Comparison of ENCODE assay signal across 10 mouse cellular contexts in genomic region chr12:71970791-71971654, GRCm38 (mm10).
DNase-seq lines count a peak whose midpoint lies in the region; ATAC-seq and TF ChIP-seq lines count a peak whose summit lies in the region.
"Had no signal": no experiment of that assay in that cellular context is flagged by ENCODE, and none has a peak within 500 bp of the region (broad histone marks: within the 10 kb centered on the region; RNA-seq: fewer than 3 reads in every experiment).

No protein-coding gene starts in this region.

- H3K9me3 ChIP-seq in lung, embryonic 14.5 days (ENCODE audit: low read depth, low read length), result no peaks in the 10 kb centered on the region
- no peaks in the 10 kb centered on the region for H3K9me3 ChIP-seq in heart, postnatal 0 days (replicated peaks; ENCODE audit: control insufficient read depth, low read length)
- no peaks in the 10 kb centered on the region for H3K9me3 ChIP-seq in stomach, embryonic 14.5 days (ENCODE audit: control insufficient read depth, low read depth, low read length)
- H3K9me3 ChIP-seq: G1E had no signal

- TF ChIP-seq CTCF in gastrocnemius, adult 2 months (IDR thresholded peaks at IDR 0.05), result no peak
- TF ChIP-seq CTCF in lung, embryonic 14.5 days (IDR thresholded peaks at IDR 0.05; ENCODE audit: low read depth), result no peak
- TF ChIP-seq CTCF in heart, postnatal 0 days (IDR thresholded peaks at IDR 0.05; ENCODE audit: low read depth), result no peak

- H3K4me1 ChIP-seq in lung, embryonic 14.5 days (ENCODE audit: insufficient read depth), result peaks cover 30% of the 10 kb centered on the region
- peaks cover 53% of the 10 kb centered on the region for H3K4me1 ChIP-seq in heart, postnatal 0 days (ENCODE audit: control insufficient read depth, insufficient read depth)
- peaks cover 29% of the 10 kb centered on the region for H3K4me1 ChIP-seq in stomach, embryonic 14.5 days (ENCODE audit: control insufficient read depth, insufficient read depth, low read length)

- peaks cover 24% of the 10 kb centered on the region for H3K36me3 ChIP-seq in lung, embryonic 14.5 days (ENCODE audit: insufficient read depth)
- peaks cover 45% of the 10 kb centered on the region for H3K36me3 ChIP-seq in heart, postnatal 0 days (replicated peaks; ENCODE audit: control insufficient read depth, insufficient read depth, low read length)
- H3K36me3 ChIP-seq in stomach, embryonic 14.5 days (ENCODE audit: control insufficient read depth, insufficient read depth, low read length), result peaks cover 5% of the 10 kb centered on the region; the same call in 1 of the 2 replicates

- H3K27me3 ChIP-seq in lung, embryonic 14.5 days (ENCODE audit: insufficient read depth, low read length), result no peaks in the 10 kb centered on the region
- H3K27me3 ChIP-seq in heart, postnatal 0 days (ENCODE audit: control insufficient read depth, insufficient read depth, low read length), result no peaks in the 10 kb centered on the region
- no peaks in the 10 kb centered on the region for H3K27me3 ChIP-seq in stomach, embryonic 14.5 days (ENCODE audit: control insufficient read depth, insufficient read depth, low read length)

- H3K9ac ChIP-seq in lung, embryonic 14.5 days, result no peak overlapping the region
- no peak overlapping the region for H3K9ac ChIP-seq in heart, postnatal 0 days (replicated peaks; ENCODE audit: low read depth, low read length)
- no peak overlapping the region for H3K9ac ChIP-seq in stomach, embryonic 14.5 days (replicated peaks; ENCODE audit: low read depth, low read length)

- ATAC-seq in lung, embryonic 14.5 days (ENCODE audit: insufficient read depth), result no peak
- ATAC-seq in heart, postnatal 0 days (ENCODE audit: insufficient read depth, low read depth), result no peak
- no peak for ATAC-seq in stomach, embryonic 14.5 days (ENCODE audit: insufficient number of reproducible peaks, insufficient read depth, low FRiP score, low read depth)
- ATAC-seq: forebrain, embryonic 16.5 days had no signal

- no peak overlapping the region for H3K4me3 ChIP-seq in gastrocnemius, adult 2 months
- H3K4me3 ChIP-seq in lung, embryonic 14.5 days (ENCODE audit: low read depth, low read length), result no peak overlapping the region
- no peak overlapping the region for H3K4me3 ChIP-seq in heart, postnatal 0 days (ENCODE audit: low read depth, low read length)
- no peak overlapping the region for H3K4me3 ChIP-seq in stomach, embryonic 14.5 days (ENCODE audit: low read depth, low read length)

- no peak for DNase-seq in gastrocnemius, adult 2 months
- no peak for DNase-seq in gastrocnemius, adult 8-10 months (ENCODE audit: low spot score in 2 of 2)
- peak; percentile 65 for DNase-seq in lung, embryonic 14.5 days
- no peak for DNase-seq in lung, postnatal 14 days
- DNase-seq in heart, postnatal 0 days (ENCODE audit: low spot score), result no peak
- no peak for DNase-seq in frontal cortex, postnatal 10 days (ENCODE audit: low spot score in 2 of 2)
- DNase-seq in urinary bladder, postnatal 10 days (ENCODE audit: low spot score), result no peak

- no peak for TF ChIP-seq EP300 in heart, postnatal 0 days (IDR thresholded peaks at IDR 0.05; ENCODE audit: low read depth)

- no peak overlapping the region for H3K4me2 ChIP-seq in lung, embryonic 14.5 days
- no peak overlapping the region for H3K4me2 ChIP-seq in heart, postnatal 0 days (ENCODE audit: low read depth, low read length)
- no peak overlapping the region for H3K4me2 ChIP-seq in stomach, embryonic 14.5 days (replicated peaks; ENCODE audit: low read depth, low read length)

- intact Hi-C loops in gastrocnemius, adult 2 months (cut with DNase I), result no loop called here

- 47% methylated on average over 9 of the region's 9 CpGs for WGBS in lung, embryonic 14.5 days
- WGBS in heart, postnatal 0 days, result 26% methylated on average over 9 of the region's 9 CpGs
- 46% methylated on average over 9 of the region's 9 CpGs for WGBS in stomach, embryonic 14.5 days

- H3K27ac ChIP-seq in gastrocnemius, adult 2 months, result peak overlapping the region; percentile 83
- H3K27ac ChIP-seq in lung, embryonic 14.5 days (ENCODE audit: low read depth), result no peak overlapping the region
- peak overlapping the region; percentile 61 for H3K27ac ChIP-seq in heart, postnatal 0 days (ENCODE audit: low read depth)
- peak overlapping the region; percentile 52 for H3K27ac ChIP-seq in stomach, embryonic 14.5 days (ENCODE audit: low read length)
